Mouse (Mus musculus) skeletal muscle tissue, adult 2 months (tissue): ENCODE data around the gene Igfbp6.

Source experiments
- DNase-seq: peaks from one replicate; pipeline ENCODE4 v3.0.0-alpha.2; 2012; ENCODE audit warnings: low read depth, low spot score

The Igfbp6 gene

DNA sequence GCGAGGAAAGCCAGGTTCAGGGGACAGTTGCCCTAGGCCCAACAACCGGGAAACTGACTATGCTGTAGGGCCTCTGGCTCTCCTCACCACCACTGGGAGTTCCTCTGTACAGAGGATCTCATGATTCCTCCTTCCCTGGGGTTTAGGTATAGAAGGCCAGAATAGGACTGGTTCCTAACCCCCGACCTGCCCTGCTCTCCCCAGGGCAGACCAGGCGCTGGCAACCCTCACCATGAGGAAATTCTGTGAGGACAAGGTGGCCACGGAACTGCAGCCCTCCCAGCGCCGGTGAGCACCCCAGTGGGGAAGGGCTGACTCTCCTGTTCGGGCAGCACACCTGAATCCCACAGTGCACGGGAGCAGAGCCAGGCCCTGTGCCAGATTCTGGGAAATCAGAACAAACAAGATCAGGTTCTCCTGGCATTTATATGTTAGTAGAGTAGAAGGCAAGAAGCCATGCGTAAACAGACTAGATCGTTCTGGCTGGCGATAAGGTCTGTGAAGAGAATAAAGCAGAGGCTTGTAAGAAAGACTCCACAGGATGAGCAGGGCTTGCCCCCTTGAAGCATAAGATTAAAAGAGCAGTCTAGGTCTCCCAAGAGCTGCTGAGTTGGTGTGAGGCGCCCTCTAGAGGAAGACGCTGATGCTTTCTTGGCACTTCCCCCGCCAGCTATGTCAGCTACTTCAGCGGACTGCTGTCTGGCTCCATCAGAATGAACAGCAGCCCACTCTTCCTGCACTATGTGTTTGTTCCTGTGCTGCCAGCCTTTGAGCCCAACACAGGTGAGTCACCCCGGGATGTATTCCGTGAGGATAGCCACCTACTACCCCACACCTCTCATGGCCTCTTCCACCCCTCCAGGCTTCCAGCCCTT lies 35.3 kb upstream of the Igfbp6 start:
- DNase-seq, result no peak

DNA sequence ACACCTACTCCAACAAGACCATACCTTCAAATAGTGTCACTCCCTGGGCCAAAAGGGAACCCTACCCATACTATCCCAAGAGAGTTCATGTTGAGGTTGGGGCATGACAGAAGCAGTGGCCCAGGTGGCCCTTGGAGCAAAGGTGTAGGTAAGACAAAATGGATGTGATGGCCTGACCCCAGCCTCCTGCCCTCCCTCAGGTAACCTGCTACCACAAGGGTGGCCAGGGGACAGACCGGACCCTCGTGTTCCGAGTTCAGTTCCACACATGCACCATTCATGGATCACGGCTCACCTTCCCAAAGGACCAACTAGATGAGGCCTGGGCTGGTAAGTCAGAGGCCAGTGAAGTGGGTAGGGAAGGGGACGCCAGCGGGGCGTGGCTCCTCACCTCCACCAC lies 33.9 kb upstream of the Igfbp6 start:
- no peak for DNase-seq

DNA sequence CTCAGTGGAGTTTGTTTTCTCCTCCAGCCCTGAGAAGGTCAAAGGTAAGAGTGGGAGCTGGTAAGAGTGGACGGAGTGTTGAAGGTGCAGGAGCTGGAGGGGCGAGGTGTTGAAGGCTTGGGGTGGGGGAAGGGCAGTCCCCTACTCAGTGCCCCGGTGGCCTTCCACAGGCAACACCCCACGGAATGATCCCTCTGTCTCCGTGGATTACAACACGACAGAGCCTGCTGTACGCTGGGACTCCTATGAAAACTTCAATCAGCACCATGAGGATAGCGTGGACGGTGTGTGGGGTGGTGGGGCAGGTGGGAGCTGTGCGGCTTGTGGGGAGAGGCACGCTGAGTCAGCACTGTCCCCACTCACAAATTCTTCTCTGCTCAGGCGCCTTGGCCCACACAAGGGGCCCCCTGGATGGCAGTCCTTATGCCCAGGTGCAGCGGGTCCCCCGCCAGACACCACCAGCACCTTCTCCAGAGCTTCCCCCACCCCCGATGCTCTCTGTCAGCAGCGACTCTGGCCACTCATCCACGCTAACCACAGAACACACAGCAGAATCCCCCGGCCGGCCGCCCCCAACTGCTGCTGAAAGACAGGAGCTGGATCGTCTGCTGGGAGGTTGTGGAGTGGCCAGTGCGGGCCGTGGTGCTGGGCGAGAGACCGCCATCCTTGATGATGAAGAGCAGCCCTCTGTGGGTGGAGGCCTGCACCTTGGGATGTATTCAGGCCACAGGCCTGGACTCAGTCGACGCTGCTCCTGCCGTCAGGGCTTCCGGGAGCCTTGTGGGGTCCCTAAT lies 33.3 kb upstream of the Igfbp6 start:
- no peak for DNase-seq

DNA sequence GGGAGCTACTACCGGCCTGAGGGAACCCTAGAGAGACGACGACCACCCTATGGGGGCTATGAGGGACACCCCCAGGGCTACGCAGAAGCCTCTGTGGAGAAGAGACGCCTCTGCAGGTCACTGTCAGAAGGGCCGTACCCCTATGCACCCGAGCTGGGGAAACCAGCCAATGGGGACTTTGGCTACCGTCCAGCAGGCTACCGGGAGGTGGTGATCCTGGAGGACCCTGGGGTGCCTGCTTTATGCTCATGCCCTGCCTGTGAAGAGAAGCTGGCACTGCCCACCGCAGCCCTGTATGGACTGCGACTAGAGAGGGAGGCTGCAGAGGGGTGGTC lies 32.7 kb upstream of the Igfbp6 start:
- no peak for DNase-seq

DNA sequence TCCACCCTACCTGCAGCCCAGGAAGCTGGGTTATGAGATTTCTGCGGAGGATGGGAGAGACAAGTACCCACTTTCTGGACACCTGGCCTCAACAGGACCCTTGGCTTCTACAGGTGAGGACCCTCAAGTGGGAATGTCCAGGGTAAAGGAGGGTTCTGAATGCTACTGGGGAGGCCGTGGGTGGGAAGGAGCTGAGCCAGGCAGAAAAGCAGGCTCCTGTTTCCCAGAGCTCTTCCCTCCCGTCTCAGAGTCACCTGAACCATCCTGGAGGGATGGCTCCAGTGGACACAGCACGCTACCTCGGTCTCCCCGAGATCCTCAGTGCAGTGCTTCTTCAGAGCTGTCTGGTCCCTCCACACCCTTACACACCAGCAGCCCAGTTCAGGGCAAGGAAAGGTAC lies 32.0 kb upstream of the Igfbp6 start:
- DNase-seq, result no peak

DNA sequence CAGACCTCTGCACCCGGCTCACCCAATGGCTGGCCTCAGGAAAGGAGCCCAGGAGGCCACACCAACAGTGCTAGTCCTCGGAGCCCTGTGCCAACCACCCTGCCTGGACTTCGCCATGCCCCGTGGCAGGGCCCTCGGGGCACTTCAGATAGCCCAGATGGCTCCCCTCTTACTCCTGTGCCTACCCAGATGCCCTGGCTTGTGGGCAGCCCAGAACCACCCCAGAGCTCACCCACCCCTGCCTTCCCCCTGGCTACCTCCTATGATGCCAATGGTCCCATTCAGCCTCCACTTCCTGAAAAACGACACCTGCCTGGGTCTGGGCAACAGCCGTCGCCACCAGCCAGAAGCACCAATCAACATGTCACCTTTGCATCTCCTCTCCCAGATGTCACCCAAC lies 31.3 kb upstream of the Igfbp6 start:
- DNase-seq, result no peak

DNA sequence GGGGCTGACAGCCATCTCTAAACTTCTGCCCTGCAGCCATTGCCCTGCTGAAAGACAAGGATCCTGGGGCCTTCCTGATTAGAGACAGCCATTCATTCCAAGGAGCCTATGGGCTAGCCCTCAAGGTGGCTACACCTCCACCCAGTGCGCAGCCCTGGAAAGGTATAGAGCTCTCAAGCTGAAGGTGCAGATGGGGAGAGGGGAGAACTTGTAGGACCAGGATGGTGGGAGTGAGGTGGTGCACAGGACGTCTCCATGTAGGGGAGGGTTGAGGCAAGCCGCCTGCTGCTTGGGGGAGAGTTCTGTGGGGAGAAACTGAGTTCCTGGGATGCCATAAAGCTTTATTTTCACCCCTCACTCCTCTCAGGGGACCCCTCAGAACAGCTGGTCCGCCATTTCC lies 30.5 kb upstream of the Igfbp6 start:
- DNase-seq, result no peak

DNA sequence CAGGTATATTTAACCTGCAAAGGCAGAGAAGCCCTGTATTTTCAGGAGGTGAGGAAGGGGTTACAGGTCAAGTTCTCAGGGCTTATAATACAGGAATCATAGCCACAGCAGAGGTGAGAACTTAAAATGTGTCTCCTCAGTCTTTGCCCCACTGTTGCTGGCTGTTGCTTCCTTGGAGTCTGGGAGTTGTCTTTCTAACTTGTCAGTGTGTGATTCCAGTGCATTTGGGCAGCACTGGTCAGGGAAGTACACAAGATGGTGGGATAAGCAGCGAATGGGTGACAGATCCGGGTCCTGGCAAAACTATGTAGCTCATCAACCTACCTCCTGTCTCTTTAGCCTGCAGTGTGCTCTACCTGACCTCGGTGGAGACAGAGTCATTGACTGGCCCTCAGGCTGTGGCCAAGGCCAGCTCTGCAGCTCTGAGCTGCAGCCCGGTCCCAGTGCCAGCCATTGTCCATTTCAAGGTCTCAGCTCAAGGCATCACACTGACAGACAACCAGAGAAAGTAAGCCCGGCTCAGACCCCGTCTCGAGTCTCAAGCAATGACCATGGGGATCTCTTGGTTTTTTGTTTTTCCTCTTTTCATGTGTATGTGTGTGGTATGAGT lies 29.4 kb upstream of the Igfbp6 start:
- DNase-seq, result no peak

DNA sequence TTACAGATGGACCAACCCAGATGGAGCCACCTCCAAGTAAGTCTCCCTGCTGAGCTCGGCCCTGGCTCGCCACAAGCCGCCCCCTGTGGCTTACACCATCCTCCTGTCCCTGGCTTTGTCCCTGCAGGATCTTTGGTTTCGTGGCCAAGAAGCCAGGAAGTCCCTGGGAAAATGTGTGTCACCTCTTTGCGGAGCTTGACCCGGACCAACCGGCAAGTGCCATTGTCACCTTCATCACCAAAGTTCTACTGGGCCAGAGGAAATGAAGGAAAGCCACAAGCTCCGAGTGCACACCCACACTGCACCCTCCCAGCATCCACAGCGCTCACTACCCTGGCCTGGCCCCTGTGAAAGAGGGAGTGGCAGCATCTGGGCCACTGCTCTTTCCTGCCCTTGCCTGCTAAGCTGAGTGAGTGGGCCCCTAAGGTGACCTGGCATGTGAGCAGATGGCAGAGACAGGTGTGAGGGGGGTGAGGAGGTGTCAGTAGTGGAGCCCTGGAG lies 28.4 kb upstream of the Igfbp6 start:
- DNase-seq, result no peak

DNA sequence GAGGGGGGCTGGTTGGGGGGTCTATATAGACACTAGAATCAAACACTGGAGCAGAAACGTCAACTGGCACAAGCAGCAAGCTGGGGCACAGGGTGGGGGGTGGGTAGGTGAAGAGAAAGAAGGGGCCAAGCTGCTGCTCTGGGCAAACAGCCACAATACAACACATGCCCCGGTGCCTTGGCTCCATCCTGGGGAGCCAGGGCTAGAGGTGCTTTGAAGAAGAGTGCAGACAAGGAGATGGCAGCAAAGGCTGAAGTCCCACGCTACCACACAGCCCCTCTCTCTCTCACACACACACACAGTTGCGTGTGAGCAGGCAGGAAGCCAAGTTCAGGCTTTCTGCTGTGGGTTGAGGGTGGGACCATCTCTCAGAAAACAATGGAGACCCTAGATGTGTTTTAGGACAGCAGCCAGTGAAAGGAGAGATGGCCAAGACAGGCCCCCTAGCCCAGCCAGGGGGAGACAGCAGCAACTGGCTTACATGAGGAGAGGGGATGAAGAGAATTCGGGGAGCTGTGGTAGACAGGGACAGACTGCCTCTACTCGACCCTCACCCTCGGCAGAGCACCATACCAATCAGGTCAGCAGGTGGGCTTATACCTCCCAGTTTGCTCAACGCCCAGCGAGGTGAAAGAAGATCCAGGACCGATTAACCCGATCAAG lies 27.3 kb upstream of the Igfbp6 start:
- DNase-seq, result no peak

DNA sequence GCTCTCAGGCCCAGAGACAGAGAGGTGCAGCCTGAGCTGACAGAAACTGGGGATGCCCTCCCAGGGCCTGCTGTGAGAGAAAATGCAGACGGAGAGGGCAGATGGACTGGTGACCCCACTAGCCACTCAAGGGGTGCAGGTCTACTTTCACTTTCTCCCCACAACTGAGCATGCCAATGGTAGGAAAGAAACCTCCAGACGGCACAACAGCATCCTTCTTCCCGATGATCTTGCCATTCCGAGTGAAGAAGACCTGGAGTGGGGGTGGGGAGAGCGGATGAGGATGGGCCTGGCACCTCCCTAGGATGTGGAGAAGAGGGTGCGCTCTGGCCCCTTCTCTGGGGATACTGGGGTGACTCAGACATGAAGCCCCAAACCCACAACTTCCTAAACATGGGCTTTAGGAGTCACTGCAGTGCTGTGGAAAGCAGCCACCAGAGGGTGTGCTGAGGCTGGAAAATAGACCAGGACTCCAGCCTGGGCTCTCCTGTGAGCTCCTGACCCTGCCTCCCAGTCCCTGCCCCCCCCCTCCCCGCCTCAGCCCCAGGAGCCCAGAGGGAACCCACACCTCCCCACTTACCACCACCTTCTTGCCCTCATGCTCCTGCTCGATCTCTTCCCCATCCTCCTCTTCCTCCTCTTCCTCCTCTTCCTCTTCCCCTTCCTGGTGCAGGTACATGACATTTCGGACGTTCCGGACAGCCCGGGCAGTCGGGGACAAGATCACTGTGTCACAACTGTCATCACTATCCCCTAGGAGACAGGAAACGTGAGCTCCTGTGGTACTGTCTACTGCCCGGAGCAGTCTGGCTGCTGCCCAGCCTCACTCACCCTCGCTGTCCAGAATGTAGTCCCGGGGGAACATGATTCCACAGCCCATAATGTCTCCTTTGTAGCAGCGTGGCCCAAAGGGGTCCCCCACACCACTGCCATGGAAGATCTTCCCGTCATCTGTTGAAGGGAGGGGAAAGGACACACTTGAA lies 26.4 kb upstream of the Igfbp6 start:
- no peak for DNase-seq

DNA sequence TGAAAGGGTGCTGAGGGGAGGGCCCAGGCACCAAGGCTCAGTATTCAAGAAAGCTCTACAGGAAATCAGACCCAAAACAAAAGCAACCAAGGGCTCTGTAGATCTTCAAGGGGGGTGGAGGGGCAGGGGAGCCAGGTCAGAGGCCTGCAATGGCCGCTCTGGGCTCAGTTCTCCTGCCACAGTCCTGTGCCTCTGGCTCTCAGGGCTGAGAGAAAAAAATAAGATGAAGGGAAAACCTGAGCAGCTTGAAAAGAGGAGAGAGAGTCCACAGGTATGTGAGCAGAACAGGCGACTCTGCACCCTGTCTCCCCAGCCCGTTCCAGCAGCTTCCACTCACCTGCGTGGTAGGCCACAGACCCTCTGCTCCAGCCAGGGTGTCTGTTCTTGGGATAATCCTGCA lies 25.6 kb upstream of the Igfbp6 start:
- no peak for DNase-seq

DNA sequence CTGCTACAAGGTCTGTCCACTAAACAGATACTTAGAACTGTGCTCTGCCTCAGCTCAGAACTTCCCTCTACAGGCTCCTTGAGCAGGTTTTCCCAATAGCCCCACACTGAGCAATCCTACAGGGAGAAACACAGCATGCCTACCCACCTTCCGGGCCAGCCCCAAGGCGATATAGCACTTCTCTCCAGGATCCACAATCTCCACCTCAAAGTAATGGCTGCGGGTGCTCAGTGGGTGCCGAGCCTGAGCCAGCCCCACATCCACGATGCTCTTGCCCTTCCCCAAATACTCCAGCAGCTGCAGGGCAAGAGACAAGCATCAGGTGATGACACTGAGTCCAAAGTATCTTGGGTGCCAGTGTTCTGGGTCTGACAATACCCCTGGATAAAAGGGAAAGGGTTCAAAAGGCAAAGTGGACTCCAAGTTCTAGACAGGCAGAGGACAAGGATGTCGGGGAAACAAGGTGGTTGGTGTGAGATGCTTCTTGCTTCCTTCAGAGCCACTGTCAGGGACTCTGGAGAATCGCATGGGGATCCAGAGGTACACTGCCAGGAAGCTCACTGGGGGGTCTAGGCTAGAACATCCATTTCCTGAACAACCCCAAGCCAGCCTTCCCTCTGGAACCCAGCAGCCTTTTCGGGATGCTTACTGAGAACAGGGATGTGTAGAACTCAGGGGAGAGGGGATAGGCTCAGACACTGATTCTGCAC lies 24.9 kb upstream of the Igfbp6 start:
- DNase-seq, result no peak

DNA sequence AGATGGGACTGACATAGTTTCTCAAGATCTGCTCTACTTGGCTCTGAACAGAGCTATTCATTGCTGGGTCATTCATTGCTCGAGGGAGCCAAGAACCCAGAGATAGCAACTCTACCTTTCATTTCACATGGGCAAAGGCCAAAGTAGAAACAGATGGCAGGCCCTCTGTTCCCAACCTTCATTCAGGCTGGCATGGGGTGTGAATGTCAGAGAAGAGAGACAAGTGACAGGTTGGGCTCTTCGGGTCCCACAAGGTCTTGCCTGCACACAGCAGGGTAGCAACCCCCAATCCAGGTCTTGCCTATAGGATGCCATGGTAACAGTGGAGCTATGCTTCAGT lies 24.4 kb upstream of the Igfbp6 start:
- DNase-seq, result no peak

DNA sequence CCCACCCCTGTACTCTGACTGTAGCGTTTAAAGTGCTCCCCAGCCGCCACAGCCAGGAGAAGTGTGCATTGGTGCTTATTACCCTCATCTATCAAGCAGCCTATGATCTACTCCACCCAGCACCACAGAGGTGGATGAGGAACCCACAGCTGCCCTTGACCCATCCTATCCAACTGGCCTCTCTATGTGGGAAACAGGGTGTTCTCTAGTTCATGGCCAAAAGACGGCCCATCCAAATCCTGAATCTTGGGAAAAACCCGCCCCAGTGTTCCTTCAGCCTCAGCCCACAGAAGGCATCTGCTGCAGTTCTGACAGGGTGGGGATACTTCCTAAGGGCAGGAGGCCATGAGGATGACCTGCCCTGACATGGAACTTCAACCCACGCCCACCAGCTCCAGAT lies 23.6 kb upstream of the Igfbp6 start:
- peak; percentile 83 for DNase-seq

DNA sequence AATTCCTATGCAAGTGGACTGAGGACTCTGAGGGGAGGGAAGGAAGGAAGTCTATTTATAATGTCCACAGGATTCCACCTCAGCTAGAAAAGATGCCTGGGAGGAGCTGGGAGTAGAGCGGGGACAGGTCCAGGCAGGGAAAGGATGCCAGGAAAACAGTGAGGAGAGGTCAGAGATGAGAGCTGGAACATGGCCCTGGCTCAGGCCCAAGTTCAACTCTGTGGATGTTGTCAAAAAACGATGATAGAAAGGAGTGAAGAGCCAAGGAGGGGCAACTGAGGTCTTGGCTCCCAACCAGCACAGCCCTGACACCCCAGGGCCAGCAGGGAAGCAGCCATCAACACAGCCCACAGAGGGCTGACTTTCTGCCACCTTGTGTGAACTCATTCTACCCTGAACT lies 17.9 kb upstream of the Igfbp6 start:
- DNase-seq, result no peak

DNA sequence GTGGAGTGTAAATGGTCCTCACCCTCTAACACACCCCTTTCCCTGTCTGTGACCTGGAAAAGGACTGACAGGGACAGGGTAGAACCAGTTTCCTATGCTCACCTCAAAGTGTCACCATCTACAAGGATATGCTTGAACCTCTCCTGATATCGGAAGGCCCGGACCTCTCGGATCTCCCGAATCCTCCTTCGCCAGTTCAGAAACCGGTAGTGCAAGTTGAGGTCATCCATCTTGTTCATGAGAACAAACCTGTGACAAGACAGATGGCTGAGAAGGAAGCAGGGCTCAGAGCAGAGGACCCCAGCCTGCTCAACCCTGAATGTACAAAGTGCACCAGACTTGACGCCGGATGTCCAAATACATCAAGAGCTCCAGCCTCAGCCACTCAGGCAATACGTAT lies 10.8 kb upstream of the Igfbp6 start:
- DNase-seq, result no peak

DNA sequence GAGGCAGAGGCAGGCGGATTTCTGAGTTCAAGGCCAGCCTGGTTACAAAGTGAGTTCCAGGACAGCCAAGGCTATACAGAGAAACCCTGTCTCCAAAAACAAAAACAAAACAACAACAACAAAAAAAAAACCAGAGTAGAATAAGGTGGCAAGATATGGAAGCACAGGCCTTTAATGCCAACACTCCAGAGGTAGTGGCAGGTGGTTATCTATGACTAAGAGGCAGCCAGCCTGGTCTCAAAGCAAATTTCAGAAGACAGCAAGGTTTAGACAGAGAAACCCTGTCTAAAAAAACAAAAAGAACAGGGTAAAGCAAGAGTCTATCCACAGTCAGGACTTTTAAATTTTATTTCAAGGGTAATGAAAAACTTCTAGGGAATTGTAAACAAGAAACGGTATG lies 9.5 kb upstream of the Igfbp6 start:
- no peak for DNase-seq

DNA sequence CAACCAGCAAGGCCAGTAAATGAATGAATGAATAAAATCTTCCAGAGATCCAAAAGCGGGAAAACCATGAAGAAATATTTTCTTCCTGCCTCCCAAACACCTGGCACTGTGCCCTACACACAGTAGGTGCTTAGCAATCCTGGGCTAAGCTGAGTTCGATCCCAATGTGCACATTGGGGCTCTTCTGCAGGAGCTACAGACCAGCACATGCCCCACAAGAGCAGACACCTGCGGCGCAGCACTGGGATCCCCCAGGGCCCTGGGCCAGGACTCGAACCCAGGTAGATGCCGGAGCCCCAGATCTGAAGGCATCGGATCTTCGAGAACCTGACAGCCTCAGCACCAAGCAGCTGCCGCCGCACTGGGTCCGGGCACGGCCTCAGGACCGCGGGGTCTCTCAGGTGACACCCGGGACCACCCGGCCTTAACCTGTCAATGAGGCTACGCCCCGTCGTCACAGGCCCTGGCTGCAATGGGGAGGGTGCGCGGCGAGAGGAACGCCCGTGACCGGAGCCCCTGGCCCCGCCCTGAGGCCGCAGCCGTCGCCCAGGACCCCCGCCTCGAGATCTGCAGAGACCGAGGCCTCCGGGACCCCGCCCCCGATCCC lies 8.5 kb upstream of the Igfbp6 start:
- DNase-seq, result no peak
